Mouse (Mus musculus) inflammation-experienced regulatory T-cells, adult 16 weeks (primary cell): ENCODE data around the gene Krtap22-2. TPM values are rescaled to one million over a fixed set of nuclear protein-coding genes. Genes with fewer than 3 reads are reported as not detected.

ENCODE experiments used
- polyA plus RNA-seq: library from polyadenylated mRNA; unstranded; fragments of 100-300 nt; shearing (Covaris generic); gene quantifications from one replicate; pipeline ENCODE4 v1.2.1, GENCODE M21; 2017

Krtap22-2 gene
- not detected for polyA plus RNA-seq

GRCm38 (mm10) chr16:89010659-89011058 is at the start of gene Krtap22-2:
TSS of gene Krtap22-2 (minus strand) at chr16:89010759.

GRCm38 (mm10) chr16:89047783-89048182 is 37.2 kb upstream of the Krtap22-2 start, which contains the start of gene Krtap6-5:
TSS of gene Krtap6-5 (minus strand) at chr16:89047883.

DNA sequence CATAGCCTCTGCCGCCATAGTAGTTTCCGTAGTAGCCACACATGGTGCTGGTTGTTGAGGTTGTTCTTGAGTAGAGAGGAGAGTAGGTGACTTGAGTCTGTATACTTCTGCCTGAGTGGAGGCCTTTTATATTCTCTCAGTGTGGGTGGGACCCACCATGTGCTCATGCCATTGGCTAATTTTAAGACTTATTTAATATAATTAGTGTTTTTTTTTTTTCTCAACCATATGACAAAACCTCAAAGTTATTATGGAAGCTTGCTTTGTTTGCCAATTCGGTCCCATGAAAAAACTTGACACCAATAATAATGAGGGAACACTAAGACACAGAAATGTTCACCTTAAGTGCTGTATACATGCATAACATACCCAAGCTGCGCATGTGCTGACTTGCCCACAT is 30.8 kb upstream of the Krtap22-2 start, which contains the start of gene Gm10228:
Gm10228 (minus strand) TSS at position 101 of the 400 bp plus-strand sequence.

GRCm38 (mm10) chr16:89031399-89031798 is 20.8 kb upstream of the Krtap22-2 start, which contains the start of gene Krtap6-1:
TSS of gene Krtap6-1 (plus strand) at chr16:89031699.

GRCm38 (mm10) chr16:89014984-89015383 is 4.4 kb upstream of the Krtap22-2 start, which contains the start of gene Gm10229:
TSS of gene Gm10229 (plus strand) at chr16:89015284.

DNA sequence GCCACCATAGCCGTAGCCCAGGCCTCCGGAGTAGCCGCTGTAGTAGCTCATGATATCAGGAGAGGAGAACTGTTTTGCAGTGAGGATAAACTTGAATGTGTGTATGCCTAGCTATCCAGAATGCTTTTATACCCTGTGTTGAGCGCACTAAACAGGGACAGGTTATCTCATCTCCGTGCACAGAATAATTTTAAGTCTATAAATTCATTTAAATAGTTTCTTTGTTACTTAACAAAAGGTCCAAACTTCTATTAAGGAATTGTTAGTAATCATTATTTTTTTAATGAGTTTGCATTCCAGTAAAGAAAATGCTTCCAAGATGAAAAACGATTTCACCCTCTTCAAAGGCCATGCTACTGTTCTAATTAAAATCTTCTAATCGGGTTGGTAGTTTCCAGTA is 47.8 kb downstream of the Krtap22-2 start, which contains the start of gene Krtap16-3:
Krtap16-3 (minus strand) TSS at position 101 of the 400 bp plus-strand sequence.

Other genes starting within 250 kb of the Krtap22-2 start
- not detected for gene 2310057N15Rik, start 236.6 kb downstream of the Krtap22-2 start, polyA plus RNA-seq
- gene Gm5965, start 232.9 kb downstream of the Krtap22-2 start, polyA plus RNA-seq = not detected
- not detected for gene Gm20741, start 198.5 kb downstream of the Krtap22-2 start, polyA plus RNA-seq
- not detected for gene Krtap15, start 190.5 kb downstream of the Krtap22-2 start, polyA plus RNA-seq
- not detected for gene Krtap14, start 184.6 kb downstream of the Krtap22-2 start, polyA plus RNA-seq
- gene Krtap19-1, start 141.3 kb downstream of the Krtap22-2 start, polyA plus RNA-seq = not detected
- not detected for gene Krtap19-2, start 136.5 kb downstream of the Krtap22-2 start, polyA plus RNA-seq
- not detected for gene Krtap19-3, start 132.7 kb downstream of the Krtap22-2 start, polyA plus RNA-seq
- not detected for gene Krtap19-4, start 125.7 kb downstream of the Krtap22-2 start, polyA plus RNA-seq
- not detected for gene Krtap19-5, start 114.3 kb downstream of the Krtap22-2 start, polyA plus RNA-seq
- gene Krtap19-9b, start 78.5 kb downstream of the Krtap22-2 start, polyA plus RNA-seq = not detected
- not detected for gene Krtap16-3, start 47.9 kb downstream of the Krtap22-2 start, polyA plus RNA-seq
- gene Gm10229, start 4.5 kb upstream of the Krtap22-2 start, polyA plus RNA-seq = not detected
- not detected for gene Krtap6-1, start 20.9 kb upstream of the Krtap22-2 start, polyA plus RNA-seq
- gene Gm10228, start 30.7 kb upstream of the Krtap22-2 start, polyA plus RNA-seq = not detected
- not detected for gene Krtap6-5, start 37.1 kb upstream of the Krtap22-2 start, polyA plus RNA-seq
- gene 1110025L11Rik, start 53.2 kb upstream of the Krtap22-2 start, polyA plus RNA-seq = not detected
- not detected for gene Krtap6-3, start 73.3 kb upstream of the Krtap22-2 start, polyA plus RNA-seq
- gene Gm6358, start 130.1 kb upstream of the Krtap22-2 start, polyA plus RNA-seq = not detected
- gene Gm10061, start 140.3 kb upstream of the Krtap22-2 start, polyA plus RNA-seq = not detected
- gene Gm9789, start 147.2 kb upstream of the Krtap22-2 start, polyA plus RNA-seq = not detected
- gene Gm7735, start 158.7 kb upstream of the Krtap22-2 start, polyA plus RNA-seq = not detected
- not detected for gene 1110057P08Rik, start 164.0 kb upstream of the Krtap22-2 start, polyA plus RNA-seq
- gene Krtap20-2, start 195.1 kb upstream of the Krtap22-2 start, polyA plus RNA-seq = not detected